Mouse (Mus musculus): ENCODE results near the gene Mob3a.

GRCm38 (mm10) chr10:80705033-80705432 lies 3.3 kb upstream of the Mob3a start:
- TF ChIP-seq CTCF (IDR thresholded peaks at IDR 0.05; ENCODE audit: control insufficient read depth, insufficient read depth, insufficient read length) = no peak
- TF ChIP-seq MYOG (IDR thresholded peaks at IDR 0.05; ENCODE audit: control insufficient read depth, extremely low read depth, insufficient read length) = no peak
- no peak for TF ChIP-seq MAX (IDR thresholded peaks at IDR 0.05)
- TF ChIP-seq FOSL1 (IDR thresholded peaks at IDR 0.05; ENCODE audit: insufficient read depth, low read length, poor library complexity, severe bottlenecking) = no peak
- no peak for TF ChIP-seq CEBPB (IDR thresholded peaks at IDR 0.05; ENCODE audit: low read depth)

All from C2C12 (cell line).